Mouse (Mus musculus): ENCODE data around the gene Il17d.

GRCm38 (mm10) chr14:57527122-57527521 lies 2.5 kb downstream of the Il17d start:
- no peak for TF ChIP-seq POLR2A (IDR thresholded peaks at IDR 0.05; ENCODE audit: extremely low read depth, insufficient read depth, low read length)
- TF ChIP-seq CTCF (IDR thresholded peaks at IDR 0.05; ENCODE audit: low read depth, low read length): no peak

Measured in liver, adult 2 months (tissue).